Mouse (Mus musculus) left cerebral cortex, adult 18-20 months (tissue): ENCODE measurements around the gene Esp18. TPM values are rescaled to one million over a fixed set of nuclear protein-coding genes. Genes with fewer than 3 reads are reported as not detected.

Source experiments
- DNase-seq, 2 experiments: peaks; one replicate each; pipeline ENCODE4 v3.0.0; 2021 to 2022; ENCODE audit warnings: low spot score in 2 of 2, mixed read lengths in 1 of 2
- long read RNA-seq, 2 experiments: library from polyadenylated mRNA; stranded (forward); transcript quantifications; one replicate each; pipeline ENCODE4 v2.0.0; 2021
- microRNA-seq, 2 experiments: library from miRNA; unstranded; fragments of <30 nt; microRNA quantifications; one replicate each; pipeline ENCODE4 v1.2.0; 2021
- total RNA-seq, 2 experiments: library from RNA; stranded (reverse); gene quantifications; 2 replicates each; pipeline ENCODE4 v1.2.3; 2021

The Esp18 gene
- not detected for total RNA-seq
- long read RNA-seq, experiment 1, result 0 reads
- long read RNA-seq, experiment 2, result 0 reads

DNA sequence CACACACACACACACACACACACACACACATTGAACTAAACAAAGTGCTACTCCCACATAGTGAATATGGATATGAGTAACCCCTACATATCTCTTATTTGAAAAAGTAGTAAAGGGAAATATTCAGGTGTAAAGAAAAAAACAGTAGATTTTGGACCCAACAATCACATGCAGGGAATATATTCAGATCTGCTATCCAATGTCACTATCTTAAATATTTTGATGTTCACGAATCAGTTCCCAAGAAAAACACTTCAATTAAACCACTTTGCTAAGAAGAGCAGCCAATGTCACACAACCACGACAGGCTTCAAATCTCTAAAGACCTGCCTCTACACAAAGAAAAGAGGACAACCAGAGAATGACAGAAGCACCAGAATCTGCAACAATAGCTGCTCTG, at the start of gene Esp18:
Gene Esp18, plus strand, starts transcription at position 301 of the 400 bp plus-strand sequence.
- DNase-seq, result no peak

DNA sequence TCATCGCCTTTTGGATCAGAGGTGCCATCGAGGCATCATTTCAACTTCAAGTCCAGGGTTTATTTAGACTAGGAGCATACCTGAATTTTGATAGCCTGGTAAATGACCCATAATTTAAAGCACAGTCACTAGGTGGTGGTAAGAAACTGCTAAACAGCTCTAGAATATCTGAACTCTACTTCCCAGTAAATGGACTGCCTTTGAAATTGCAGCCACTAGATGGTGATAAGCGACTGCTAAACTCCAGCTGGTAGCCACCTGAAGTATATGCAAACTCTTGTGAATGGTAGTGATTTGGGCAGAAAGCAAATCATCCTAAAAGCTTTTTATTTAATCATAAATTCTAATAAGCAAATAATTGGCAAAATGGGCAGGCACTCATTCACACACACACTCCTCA, 42.8 kb upstream of the Esp18 start:
- DNase-seq, result peak; percentile 7 to 9

Small RNA genes lying within 50 kb of the gene (microRNA-seq; reads per million reads assigned to microRNA genes)
- gene Gm26429, result 0 reads per million in 2 experiments

Other genes starting within 250 kb of the Esp18 start
- not detected for gene Esp16, start 129.8 kb downstream of the Esp18 start, total RNA-seq
- not detected for gene Esp15, start 234.6 kb downstream of the Esp18 start, total RNA-seq